Mouse (Mus musculus): ENCODE data around the gene Acin1. TPM values are rescaled to one million over a fixed set of nuclear protein-coding genes. Genes with fewer than 3 reads are reported as not detected.

Acin1 gene
- polyA plus RNA-seq, 1 experiment from 2014 or later, result 158 TPM

GRCm38 (mm10) chr14:54640121-54640520 lies 46.6 kb downstream of the Acin1 start:
- Histone ChIP-seq H3K9ac (peak overlapping the region; percentile 91), H3K4me3 (peak overlapping the region; percentile 70), H3K9me3 (replicated peaks) (no peaks in the 10 kb centered on the region), H3K36me3 (peaks cover 62% of the 10 kb centered on the region), H3K27ac (peak overlapping the region; percentile 26; the same call in 1 of the 2 replicates), H3K27me3 (no peaks in the 10 kb centered on the region), H3K4me1 (peaks cover 18% of the 10 kb centered on the region), H3K4me2 (replicated peaks) (peak overlapping the region; percentile 87)
- no peak for ATAC-seq (ENCODE audit: low FRiP score)
- 10% methylated on average over 4 of the region's 4 CpGs for WGBS

GRCm38 (mm10) chr14:54638210-54638609 lies 48.5 kb downstream of the Acin1 start:
- Histone ChIP-seq H3K4me1 (peaks cover 18% of the 10 kb centered on the region), H3K4me2 (replicated peaks) (no peak overlapping the region), H3K9me3 (replicated peaks) (no peaks in the 10 kb centered on the region), H3K27ac (no peak overlapping the region), H3K9ac (no peak overlapping the region; the same call in 1 of the 2 replicates), H3K27me3 (no peaks in the 10 kb centered on the region), H3K36me3 (peaks cover 48% of the 10 kb centered on the region), H3K4me3 (no peak overlapping the region)
- no peak for ATAC-seq (ENCODE audit: low FRiP score)
- WGBS, result 83% methylated on average over 5 of the region's 5 CpGs

GRCm38 (mm10) chr14:54636954-54637353 lies 49.8 kb downstream of the Acin1 start:
- no peak for ATAC-seq (ENCODE audit: low FRiP score)
- Histone ChIP-seq H3K4me3 (no peak overlapping the region), H3K27me3 (no peaks in the 10 kb centered on the region), H3K36me3 (peaks cover 49% of the 10 kb centered on the region), H3K4me1 (peaks cover 18% of the 10 kb centered on the region), H3K4me2 (replicated peaks) (no peak overlapping the region), H3K27ac (no peak overlapping the region), H3K9ac (no peak overlapping the region), H3K9me3 (replicated peaks) (no peaks in the 10 kb centered on the region)
- 48% methylated on average over 8 of the region's 8 CpGs for WGBS

GRCm38 (mm10) chr14:54634182-54634581 lies 52.5 kb downstream of the Acin1 start:
- peaks cover 11% of the 10 kb centered on the region for H3K4me1 ChIP-seq
- ATAC-seq (ENCODE audit: low FRiP score), result no peak
- no peak overlapping the region for H3K4me3 ChIP-seq
- peaks cover 63% of the 10 kb centered on the region for H3K36me3 ChIP-seq
- no peaks in the 10 kb centered on the region for H3K9me3 ChIP-seq (replicated peaks)
- no peak overlapping the region for H3K27ac ChIP-seq
- H3K9ac ChIP-seq, result no peak overlapping the region
- H3K27me3 ChIP-seq, result no peaks in the 10 kb centered on the region
- 73% methylated on average over 4 of the region's 4 CpGs for WGBS
- no peak overlapping the region for H3K4me2 ChIP-seq (replicated peaks)

- WGBS, result 93% methylated on average over 37 of the region's 37 CpGs
- Histone ChIP-seq H3K36me3 (peaks cover 52% of the 10 kb centered on the region), H3K4me2 (replicated peaks) (no peak overlapping the region), H3K27ac (no peak overlapping the region), H3K9ac (no peak overlapping the region), H3K27me3 (no peaks in the 10 kb centered on the region), H3K4me1 (peaks cover 7% of the 10 kb centered on the region), H3K4me3 (no peak overlapping the region), H3K9me3 (replicated peaks) (no peaks in the 10 kb centered on the region)
- no peak for ATAC-seq (ENCODE audit: low FRiP score)
These were observed 54.5 kb downstream of the Acin1 start for GRCm38 (mm10) chr14:54632252-54632651.

GRCm38 (mm10) chr14:54631240-54631599 lies 55.5 kb downstream of the Acin1 start:
- Histone ChIP-seq H3K4me1 (peaks cover 7% of the 10 kb centered on the region), H3K4me3 (no peak overlapping the region), H3K27me3 (no peaks in the 10 kb centered on the region), H3K9me3 (replicated peaks) (no peaks in the 10 kb centered on the region), H3K9ac (0 out of 2 replicates have a peak overlapping the region, but pooled peaks have one; percentile 2), H3K4me2 (replicated peaks) (no peak overlapping the region), H3K36me3 (peaks cover 41% of the 10 kb centered on the region), H3K27ac (peak overlapping the region; percentile 71)
- ATAC-seq (ENCODE audit: low FRiP score), result peak; percentile 53; the same call in 1 of the 2 replicates
- WGBS, result 46% methylated on average over 4 of the region's 4 CpGs

GRCm38 (mm10) chr14:54630583-54631239 lies 56.0 kb downstream of the Acin1 start:
- no peak overlapping the region for H3K4me3 ChIP-seq
- H3K4me1 ChIP-seq, result peaks cover 7% of the 10 kb centered on the region
- peaks cover 36% of the 10 kb centered on the region for H3K36me3 ChIP-seq
- H3K9me3 ChIP-seq (replicated peaks), result no peaks in the 10 kb centered on the region
- peak overlapping the region; percentile 71 for H3K27ac ChIP-seq
- 0 out of 2 replicates have a peak overlapping the region, but pooled peaks have one; percentile 3 for H3K9ac ChIP-seq
- peak; percentile 36; the same call in 1 of the 2 replicates for ATAC-seq (ENCODE audit: low FRiP score)
- no peaks in the 10 kb centered on the region for H3K27me3 ChIP-seq
- no peak overlapping the region for H3K4me2 ChIP-seq (replicated peaks)
- WGBS, result 86% methylated on average over 11 of the region's 11 CpGs

GRCm38 (mm10) chr14:54629797-54630196 lies 56.9 kb downstream of the Acin1 start:
- Histone ChIP-seq H3K27ac (no peak overlapping the region), H3K4me2 (replicated peaks) (no peak overlapping the region), H3K27me3 (no peaks in the 10 kb centered on the region), H3K9ac (no peak overlapping the region), H3K36me3 (peaks cover 34% of the 10 kb centered on the region), H3K9me3 (replicated peaks) (no peaks in the 10 kb centered on the region), H3K4me1 (peaks cover 7% of the 10 kb centered on the region), H3K4me3 (no peak overlapping the region)
- 94% methylated on average over 2 of the region's 2 CpGs for WGBS
- ATAC-seq (ENCODE audit: low FRiP score), result no peak

GRCm38 (mm10) chr14:54628103-54628502 lies 58.6 kb downstream of the Acin1 start:
- H3K27me3 ChIP-seq, result no peaks in the 10 kb centered on the region
- no peak overlapping the region for H3K9ac ChIP-seq
- H3K4me2 ChIP-seq (replicated peaks), result no peak overlapping the region
- H3K4me3 ChIP-seq, result no peak overlapping the region
- H3K4me1 ChIP-seq, result peaks cover 7% of the 10 kb centered on the region
- H3K9me3 ChIP-seq (replicated peaks), result no peaks in the 10 kb centered on the region
- H3K36me3 ChIP-seq, result peaks cover 27% of the 10 kb centered on the region
- ATAC-seq (ENCODE audit: low FRiP score), result no peak
- no peak overlapping the region for H3K27ac ChIP-seq
- WGBS, result 67% methylated on average over 5 of the region's 5 CpGs

GRCm38 (mm10) chr14:54624976-54625375 lies 61.8 kb downstream of the Acin1 start:
- Histone ChIP-seq H3K4me3 (no peak overlapping the region), H3K9me3 (replicated peaks) (no peaks in the 10 kb centered on the region), H3K9ac (no peak overlapping the region), H3K4me2 (replicated peaks) (no peak overlapping the region), H3K4me1 (no peaks in the 10 kb centered on the region), H3K27me3 (no peaks in the 10 kb centered on the region), H3K36me3 (no peaks in the 10 kb centered on the region), H3K27ac (no peak overlapping the region)
- WGBS, result 68% methylated on average over 10 of the region's 10 CpGs
- ATAC-seq (ENCODE audit: low FRiP score), result no peak

GRCm38 (mm10) chr14:54623334-54623733 lies 63.4 kb downstream of the Acin1 start:
- Histone ChIP-seq H3K4me1 (no peaks in the 10 kb centered on the region), H3K9ac (no peak overlapping the region), H3K4me2 (replicated peaks) (no peak overlapping the region), H3K27ac (no peak overlapping the region), H3K27me3 (no peaks in the 10 kb centered on the region), H3K9me3 (replicated peaks) (no peaks in the 10 kb centered on the region), H3K36me3 (no peaks in the 10 kb centered on the region), H3K4me3 (no peak overlapping the region)
- WGBS, result 86% methylated on average over 6 of the region's 6 CpGs
- no peak for ATAC-seq (ENCODE audit: low FRiP score)

- H3K9me3 ChIP-seq (replicated peaks), result no peaks in the 10 kb centered on the region
- H3K27me3 ChIP-seq, result no peaks in the 10 kb centered on the region
- no peak within 1 kb of the TSS for H3K9ac ChIP-seq
- no peak within 1 kb of the TSS for H3K27ac ChIP-seq
- no peak within 1 kb of the TSS for H3K4me3 ChIP-seq
- peaks cover 9% of the 10 kb centered on the region for H3K4me1 ChIP-seq
- H3K4me2 ChIP-seq (replicated peaks), result no peak within 1 kb of the TSS
- WGBS, result 94% methylated on average over 1 of the region's 1 CpGs
- H3K36me3 ChIP-seq, result peaks cover 5% of the 10 kb centered on the region; the same call in 1 of the 2 replicates
- ATAC-seq (ENCODE audit: low FRiP score), result no peak
These were observed 65.6 kb downstream of the Acin1 start, which contains the start of gene Psmb11 for GRCm38 (mm10) chr14:54621133-54621532. TSS of gene Psmb11 (plus strand) at chr14:54621433.

GRCm38 (mm10) chr14:54617897-54618365 lies 68.8 kb downstream of the Acin1 start, which contains the start of gene Psmb5:
TSS of gene Psmb5 (minus strand) at chr14:54618022.
- under 1% methylated on average over 25 of the region's 25 CpGs for WGBS

More at GRCm38 (mm10) chr14:54617897-54618365, 68.8 kb downstream of the Acin1 start, which contains the start of gene Psmb5:
- peak within 1 kb of the TSS; percentile 92 for H3K9ac ChIP-seq
- H3K27me3 ChIP-seq, result no peaks in the 10 kb centered on the region
- H3K4me2 ChIP-seq (replicated peaks), result peak within 1 kb of the TSS; percentile 75
- peak within 1 kb of the TSS; percentile 88 for H3K4me3 ChIP-seq
- peaks cover 9% of the 10 kb centered on the region for H3K4me1 ChIP-seq
- peaks cover 27% of the 10 kb centered on the region for H3K36me3 ChIP-seq
- H3K27ac ChIP-seq, result peak within 1 kb of the TSS; percentile 71
- ATAC-seq (ENCODE audit: low FRiP score), result peak; percentile 90
- H3K9me3 ChIP-seq (replicated peaks), result no peaks in the 10 kb centered on the region
